Mouse (Mus musculus) kidney, postnatal 4 days (tissue): ENCODE measurements at regions not wholly inside any gene's neighbourhood (a gene's known extent, or its start where the extent isn't known, plus 50 kb on each side); places are given as distances from the start of the nearest gene placed in this dataset.
A peak's percentile ranks its signal among the peaks of the same experiment; 100 is the strongest.

Source experiments
- DNase-seq, 2 experiments: peaks; one replicate each; pipeline ENCODE4 v3.0.0; 2021; ENCODE audit warnings: mixed read lengths in 2 of 2

GRCm38 (mm10) chr16:29147766-29148165 lies 61.7 kb upstream of the Hrasls start:
- no peak for DNase-seq

- no peak for DNase-seq
Measured at GRCm38 (mm10) chr16:29119217-29119616, 90.3 kb upstream of the Hrasls start.

- DNase-seq = no peak
Measured at GRCm38 (mm10) chr16:29096791-29097190, 112.7 kb upstream of the Hrasls start.

GRCm38 (mm10) chr16:29065961-29066360 lies 136.5 kb upstream of the Mb21d2 start:
- no peak for DNase-seq

GRCm38 (mm10) chr16:29065097-29065785 lies 135.8 kb upstream of the Mb21d2 start:
- no peak for DNase-seq

- no peak for DNase-seq
Measured at GRCm38 (mm10) chr16:29063377-29063776, 133.9 kb upstream of the Mb21d2 start.

GRCm38 (mm10) chr16:29057076-29057475 lies 127.6 kb upstream of the Mb21d2 start:
- no peak for DNase-seq

- no peak for DNase-seq
Measured at GRCm38 (mm10) chr16:29054423-29054822, 125.0 kb upstream of the Mb21d2 start.

GRCm38 (mm10) chr16:29046453-29046993 lies 117.0 kb upstream of the Mb21d2 start:
- no peak for DNase-seq

GRCm38 (mm10) chr16:29035523-29035922 lies 106.0 kb upstream of the Mb21d2 start:
- DNase-seq = no peak

GRCm38 (mm10) chr16:29034053-29034794 lies 104.8 kb upstream of the Mb21d2 start:
- no peak for DNase-seq

GRCm38 (mm10) chr16:29033357-29033756 lies 103.9 kb upstream of the Mb21d2 start:
- DNase-seq = peak; percentile 11 to 20

- DNase-seq = peak; percentile 10 to 17
Measured at GRCm38 (mm10) chr16:29027856-29028255, 98.4 kb upstream of the Mb21d2 start.

GRCm38 (mm10) chr16:29001249-29001648 lies 71.8 kb upstream of the Mb21d2 start:
- peak in 1 of 2 experiments; percentile 4 for DNase-seq

- DNase-seq = no peak
Measured at GRCm38 (mm10) chr16:28999641-29000040, 70.2 kb upstream of the Mb21d2 start.

- DNase-seq = no peak
Measured at GRCm38 (mm10) chr16:28996629-28997028, 67.2 kb upstream of the Mb21d2 start.

GRCm38 (mm10) chr16:28990666-28991065 lies 61.2 kb upstream of the Mb21d2 start:
- DNase-seq = no peak

GRCm38 (mm10) chr16:28984931-28985330 lies 55.5 kb upstream of the Mb21d2 start:
- DNase-seq = peak; percentile 13 to 16

- DNase-seq = no peak
Measured at GRCm38 (mm10) chr16:28982901-28983300, 53.4 kb upstream of the Mb21d2 start.
